Mouse (Mus musculus): ENCODE measurements around the gene Stk24. TPM values are rescaled to one million over a fixed set of nuclear protein-coding genes. Genes with fewer than 3 reads are reported as not detected.
A peak's percentile ranks its signal among the peaks of the same experiment; 100 is the strongest.

Stk24 gene
- polyA plus RNA-seq, 1 experiment from 2014 or later: 26.1 TPM

GRCm38 (mm10) chr14:121274985-121275384 is 104.8 kb downstream of the Stk24 start:
- WGBS: 80% methylated on average over 12 of the region's 12 CpGs
- Histone ChIP-seq H3K4me2 (no peak overlapping the region), H3K9me3 (replicated peaks) (no peaks in the 10 kb centered on the region), H3K36me3 (ENCODE audit: poor library complexity, severe bottlenecking) (peaks cover 84% of the 10 kb centered on the region), H3K27me3 (no peaks in the 10 kb centered on the region), H3K4me3 (no peak overlapping the region), H3K4me1 (no peaks in the 10 kb centered on the region), H3K9ac (no peak overlapping the region), H3K27ac (no peak overlapping the region)
- no peak for ATAC-seq

DNA sequence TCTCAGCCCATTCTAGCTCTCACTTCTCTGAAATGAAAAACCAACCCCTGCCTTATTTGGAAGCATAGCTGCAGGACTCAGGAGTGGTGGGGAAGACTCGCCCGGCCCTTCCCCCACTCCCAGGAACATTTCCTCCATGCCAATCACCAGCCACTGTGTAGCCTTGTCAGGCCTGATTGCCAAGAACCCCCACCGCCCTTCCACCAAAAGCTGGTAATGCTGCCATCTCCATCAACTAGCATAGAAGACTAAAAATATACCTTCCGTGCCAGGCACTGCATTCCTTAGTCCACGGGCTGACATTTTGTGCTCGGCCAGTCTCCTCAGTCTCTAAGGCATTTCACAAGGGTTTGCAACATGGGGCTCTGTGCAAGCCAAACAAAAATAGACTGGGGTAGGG is 109.3 kb downstream of the Stk24 start:
- Histone ChIP-seq H3K4me3 (no peak overlapping the region), H3K9ac (no peak overlapping the region), H3K4me2 (no peak overlapping the region), H3K27ac (no peak overlapping the region), H3K4me1 (no peaks in the 10 kb centered on the region), H3K9me3 (replicated peaks) (no peaks in the 10 kb centered on the region), H3K27me3 (no peaks in the 10 kb centered on the region), H3K36me3 (ENCODE audit: poor library complexity, severe bottlenecking) (peaks cover 66% of the 10 kb centered on the region)
- no peak for ATAC-seq
- WGBS: 83% methylated on average over 6 of the region's 6 CpGs

GRCm38 (mm10) chr14:121267801-121268200 is 112.0 kb downstream of the Stk24 start:
- no peak for ATAC-seq
- Histone ChIP-seq H3K9ac (no peak overlapping the region), H3K4me1 (no peaks in the 10 kb centered on the region), H3K4me3 (no peak overlapping the region), H3K36me3 (ENCODE audit: poor library complexity, severe bottlenecking) (peaks cover 45% of the 10 kb centered on the region), H3K9me3 (replicated peaks) (no peaks in the 10 kb centered on the region), H3K4me2 (no peak overlapping the region), H3K27ac (no peak overlapping the region), H3K27me3 (no peaks in the 10 kb centered on the region)
- WGBS: 88% methylated on average over 8 of the region's 8 CpGs

GRCm38 (mm10) chr14:121264453-121264852 is 115.4 kb downstream of the Stk24 start:
- H3K27me3 ChIP-seq: no peaks in the 10 kb centered on the region
- no peak overlapping the region for H3K4me2 ChIP-seq
- no peak overlapping the region for H3K9ac ChIP-seq
- no peak for ATAC-seq
- no peaks in the 10 kb centered on the region for H3K4me1 ChIP-seq
- H3K4me3 ChIP-seq: no peak overlapping the region
- H3K27ac ChIP-seq: no peak overlapping the region
- no peaks in the 10 kb centered on the region for H3K9me3 ChIP-seq (replicated peaks)
- H3K36me3 ChIP-seq (ENCODE audit: poor library complexity, severe bottlenecking): peaks cover 32% of the 10 kb centered on the region
- WGBS: 83% methylated on average over 6 of the region's 6 CpGs

- Histone ChIP-seq H3K4me1 (no peaks in the 10 kb centered on the region), H3K36me3 (ENCODE audit: poor library complexity, severe bottlenecking) (peaks cover 32% of the 10 kb centered on the region), H3K4me2 (no peak overlapping the region), H3K9me3 (replicated peaks) (no peaks in the 10 kb centered on the region), H3K9ac (no peak overlapping the region), H3K27ac (no peak overlapping the region), H3K27me3 (no peaks in the 10 kb centered on the region), H3K4me3 (no peak overlapping the region)
- 86% methylated on average over 2 of the region's 2 CpGs for WGBS
- no peak for ATAC-seq
These were observed 115.9 kb downstream of the Stk24 start for GRCm38 (mm10) chr14:121263912-121264311.

DNA sequence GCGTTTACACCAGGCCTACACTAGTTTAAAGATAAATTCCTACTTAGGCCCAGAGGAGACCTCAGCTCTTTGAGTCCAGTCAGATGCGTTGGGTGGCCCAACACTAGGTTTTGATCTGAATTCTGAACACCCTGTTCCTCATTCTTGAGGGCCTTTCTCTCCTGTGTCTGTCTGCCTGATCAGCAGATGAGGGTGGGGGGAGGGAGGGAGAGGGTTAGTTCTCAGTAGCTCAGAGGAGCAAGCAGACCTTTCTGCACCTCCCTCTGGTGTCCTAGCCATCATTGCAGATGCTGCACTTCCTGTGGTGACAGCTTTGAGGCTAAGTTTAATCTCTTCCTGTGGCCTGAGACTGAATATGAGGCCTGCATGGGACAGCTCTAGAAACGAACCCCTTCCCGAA is 117.2 kb downstream of the Stk24 start:
- no peaks in the 10 kb centered on the region for H3K27me3 ChIP-seq
- ATAC-seq: no peak
- no peak overlapping the region for H3K9ac ChIP-seq
- H3K4me1 ChIP-seq: no peaks in the 10 kb centered on the region
- H3K36me3 ChIP-seq (ENCODE audit: poor library complexity, severe bottlenecking): peaks cover 35% of the 10 kb centered on the region
- no peak overlapping the region for H3K4me3 ChIP-seq
- H3K4me2 ChIP-seq: no peak overlapping the region
- no peaks in the 10 kb centered on the region for H3K9me3 ChIP-seq (replicated peaks)
- WGBS: 74% methylated on average over 4 of the region's 4 CpGs
- H3K27ac ChIP-seq: no peak overlapping the region; the same call in 1 of the 2 replicates

GRCm38 (mm10) chr14:121261229-121261879 is 118.5 kb downstream of the Stk24 start:
- no peaks in the 10 kb centered on the region for H3K9me3 ChIP-seq (replicated peaks)
- no peaks in the 10 kb centered on the region for H3K27me3 ChIP-seq
- no peaks in the 10 kb centered on the region for H3K4me1 ChIP-seq
- H3K9ac ChIP-seq: no peak overlapping the region
- no peak for ATAC-seq
- no peak overlapping the region for H3K4me2 ChIP-seq
- H3K36me3 ChIP-seq (ENCODE audit: poor library complexity, severe bottlenecking): peaks cover 39% of the 10 kb centered on the region
- no peak overlapping the region for H3K4me3 ChIP-seq
- WGBS: 83% methylated on average over 5 of the region's 5 CpGs
- H3K27ac ChIP-seq: no peak overlapping the region

GRCm38 (mm10) chr14:121259789-121260188 is 120.0 kb downstream of the Stk24 start:
- Histone ChIP-seq H3K4me1 (no peaks in the 10 kb centered on the region), H3K27ac (peak overlapping the region; percentile 75), H3K9me3 (replicated peaks) (no peaks in the 10 kb centered on the region), H3K4me2 (no peak overlapping the region), H3K9ac (no peak overlapping the region), H3K27me3 (no peaks in the 10 kb centered on the region), H3K4me3 (no peak overlapping the region), H3K36me3 (ENCODE audit: poor library complexity, severe bottlenecking) (peaks cover 39% of the 10 kb centered on the region)
- 54% methylated on average over 7 of the region's 7 CpGs for WGBS
- ATAC-seq: peak; percentile 49

GRCm38 (mm10) chr14:121259332-121259731 is 120.5 kb downstream of the Stk24 start:
- H3K27me3 ChIP-seq: no peaks in the 10 kb centered on the region
- no peak overlapping the region for H3K4me3 ChIP-seq
- 58% methylated on average over 11 of the region's 11 CpGs for WGBS
- ATAC-seq: peak; percentile 27; the same call in 1 of the 2 replicates
- H3K4me2 ChIP-seq: no peak overlapping the region
- H3K9ac ChIP-seq: no peak overlapping the region
- H3K36me3 ChIP-seq (ENCODE audit: poor library complexity, severe bottlenecking): peaks cover 39% of the 10 kb centered on the region
- peak overlapping the region; percentile 75 for H3K27ac ChIP-seq
- no peaks in the 10 kb centered on the region for H3K9me3 ChIP-seq (replicated peaks)
- H3K4me1 ChIP-seq: no peaks in the 10 kb centered on the region

GRCm38 (mm10) chr14:121256896-121257295 is 122.9 kb downstream of the Stk24 start:
- no peak for ATAC-seq
- 94% methylated on average over 7 of the region's 7 CpGs for WGBS
- no peaks in the 10 kb centered on the region for H3K27me3 ChIP-seq
- no peaks in the 10 kb centered on the region for H3K9me3 ChIP-seq (replicated peaks)
- no peak overlapping the region for H3K4me2 ChIP-seq
- no peak overlapping the region for H3K27ac ChIP-seq
- H3K9ac ChIP-seq: no peak overlapping the region
- peaks cover 35% of the 10 kb centered on the region for H3K36me3 ChIP-seq (ENCODE audit: poor library complexity, severe bottlenecking)
- H3K4me3 ChIP-seq: no peak overlapping the region
- peaks cover 2% of the 10 kb centered on the region; the same call in 1 of the 2 replicates for H3K4me1 ChIP-seq

DNA sequence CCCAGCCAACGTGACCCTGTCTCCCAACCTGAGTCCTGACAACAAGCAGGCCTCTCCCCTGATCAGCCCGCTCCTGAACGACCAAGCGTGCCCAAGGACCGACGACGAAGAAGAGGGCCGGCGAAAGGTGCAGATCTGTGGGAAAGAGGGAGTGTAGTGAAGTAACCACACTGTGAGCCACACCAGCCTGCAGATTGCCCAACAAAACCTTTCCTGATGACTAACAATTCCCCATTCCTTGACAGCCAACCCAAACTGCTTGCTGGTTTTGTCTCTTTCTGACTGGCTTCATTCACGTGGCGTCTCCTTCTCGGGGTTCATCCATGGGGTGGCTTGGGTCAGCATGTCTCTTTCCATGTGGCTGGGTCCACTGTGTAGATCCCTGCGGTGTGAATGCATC is 124.3 kb downstream of the Stk24 start:
- WGBS: 91% methylated on average over 13 of the region's 13 CpGs
- Histone ChIP-seq H3K27me3 (no peaks in the 10 kb centered on the region), H3K9me3 (replicated peaks) (no peaks in the 10 kb centered on the region), H3K4me3 (no peak overlapping the region), H3K27ac (no peak overlapping the region), H3K9ac (no peak overlapping the region), H3K4me1 (peaks cover 5% of the 10 kb centered on the region; the same call in 1 of the 2 replicates), H3K4me2 (no peak overlapping the region), H3K36me3 (ENCODE audit: poor library complexity, severe bottlenecking) (peaks cover 25% of the 10 kb centered on the region)
- no peak for ATAC-seq

GRCm38 (mm10) chr14:121254869-121255268 is 124.9 kb downstream of the Stk24 start:
- 88% methylated on average over 10 of the region's 10 CpGs for WGBS

GRCm38 (mm10) chr14:121252542-121252941 is 127.3 kb downstream of the Stk24 start:
- H3K27me3 ChIP-seq: no peaks in the 10 kb centered on the region
- no peaks in the 10 kb centered on the region for H3K9me3 ChIP-seq (replicated peaks)
- H3K27ac ChIP-seq: no peak overlapping the region
- peaks cover 5% of the 10 kb centered on the region; the same call in 1 of the 2 replicates for H3K4me1 ChIP-seq
- ATAC-seq: no peak
- H3K4me3 ChIP-seq: no peak overlapping the region
- no peak overlapping the region for H3K4me2 ChIP-seq
- H3K9ac ChIP-seq: no peak overlapping the region
- peaks cover 27% of the 10 kb centered on the region for H3K36me3 ChIP-seq (ENCODE audit: poor library complexity, severe bottlenecking)
- WGBS: 90% methylated on average over 10 of the region's 10 CpGs

More at GRCm38 (mm10) chr14:121254869-121255268, 124.9 kb downstream of the Stk24 start:
- Histone ChIP-seq H3K27me3 (no peaks in the 10 kb centered on the region), H3K9me3 (replicated peaks) (no peaks in the 10 kb centered on the region), H3K4me3 (no peak overlapping the region), H3K4me2 (no peak overlapping the region), H3K36me3 (ENCODE audit: poor library complexity, severe bottlenecking) (peaks cover 30% of the 10 kb centered on the region), H3K27ac (no peak overlapping the region), H3K9ac (no peak overlapping the region), H3K4me1 (peaks cover 5% of the 10 kb centered on the region; the same call in 1 of the 2 replicates)
- no peak for ATAC-seq

All from forebrain, embryonic 13.5 days (tissue).